Mouse (Mus musculus) cerebellum, postnatal 10 days (tissue): ENCODE measurements around the gene Elmod1.

Experiments used
- DNase-seq, 2 experiments: peaks; one replicate each; pipeline ENCODE4 v3.0.0; 2021; ENCODE audit warnings: mixed read lengths in 2 of 2

Elmod1 gene

GRCm38 (mm10) chr9:53906798-53907197 lies 68.3 kb downstream of the Elmod1 start:
- peak; percentile 12 for DNase-seq

- DNase-seq: peak in 1 of 2 experiments; percentile 30
Measured at GRCm38 (mm10) chr9:53905418-53905817, 69.7 kb downstream of the Elmod1 start.

GRCm38 (mm10) chr9:53903215-53903842 lies 71.8 kb downstream of the Elmod1 start:
- peak in 1 of 2 experiments; percentile 10 for DNase-seq

- DNase-seq: peak; percentile 83 to 89
Measured at GRCm38 (mm10) chr9:53899836-53900235, 75.3 kb downstream of the Elmod1 start.

GRCm38 (mm10) chr9:53895827-53896226 lies 79.3 kb downstream of the Elmod1 start:
- DNase-seq: no peak

GRCm38 (mm10) chr9:53890075-53890474 lies 85.0 kb downstream of the Elmod1 start:
- peak; percentile 89 to 90 for DNase-seq

- DNase-seq: peak; percentile 71 to 76
Measured at GRCm38 (mm10) chr9:53883588-53884280, 91.4 kb downstream of the Elmod1 start.

- no peak for DNase-seq
Measured at GRCm38 (mm10) chr9:53877423-53877822, 97.7 kb downstream of the Elmod1 start.

GRCm38 (mm10) chr9:53873239-53873638 lies 101.9 kb downstream of the Elmod1 start:
- DNase-seq: no peak
